ENCODE assay signal across 8 mouse cellular contexts in genomic region chr5:134183880-134184808, GRCm38 (mm10). TPM values are rescaled to one million over a fixed set of nuclear protein-coding genes. Genes with fewer than 3 reads are reported as not detected.
A peak's percentile ranks its signal among the peaks of the same experiment; 100 is the strongest.
DNase-seq lines count a peak whose midpoint lies in the region; ATAC-seq lines count a peak whose summit lies in the region.

Gene Gtf2ird2 (plus strand): TSS chr5:134184019.

- no peaks in the 10 kb centered on the region for H3K36me3 ChIP-seq in intestine, embryonic 14.5 days (ENCODE audit: control insufficient read depth, insufficient read depth, low read length)

- peak; percentile 99 for DNase-seq in adrenal gland, adult (ENCODE audit: inconsistent age in 2 of 2, low spot score in 1 of 2)
- peak; percentile 99 for DNase-seq in embryo, embryonic 10.5 days (ENCODE audit: low spot score)
- DNase-seq in gastrocnemius, postnatal 14 days: peak; percentile 98
- DNase-seq in intestine, embryonic 14.5 days (ENCODE audit: low spot score): peak; percentile 98
- peak; percentile 99 for DNase-seq in left cerebral cortex, postnatal 14 days (ENCODE audit: low spot score in 2 of 2)
- DNase-seq in mesoderm, embryonic 11.5 days (ENCODE audit: low read depth, low spot score): peak; percentile 99
- DNase-seq in right cerebral cortex, postnatal 36 days (ENCODE audit: low spot score in 2 of 2): peak; percentile 98 to 99
- peak; percentile 99 for DNase-seq in yolk sac, embryonic 10.5 days (ENCODE audit: low spot score)

- H3K9ac ChIP-seq in intestine, embryonic 14.5 days (ENCODE audit: low read length): peak within 1 kb of the TSS; percentile 86

- peak within 1 kb of the TSS; percentile 83 for H3K4me2 ChIP-seq in intestine, embryonic 14.5 days (ENCODE audit: low read length)

- intact Hi-C loops in gastrocnemius, postnatal 14 days (cut with DNase I; ENCODE audit: low total_unique reads): no loop called here
- intact Hi-C loops in left cerebral cortex, postnatal 14 days (cut with DNase I): no loop called here

- H3K4me3 ChIP-seq in intestine, embryonic 14.5 days (ENCODE audit: low read depth, low read length): peak within 1 kb of the TSS; percentile 60

- peaks cover 17% of the 10 kb centered on the region for H3K4me1 ChIP-seq in intestine, embryonic 14.5 days (replicated peaks; ENCODE audit: control insufficient read depth, insufficient read depth, low read length)

- peak; percentile 94 for ATAC-seq in intestine, embryonic 14.5 days (replicated peaks; ENCODE audit: low FRiP score, low TSS enrichment, low read depth)

- H3K27ac ChIP-seq in intestine, embryonic 14.5 days (ENCODE audit: low read depth): peak within 1 kb of the TSS; percentile 95

- 0 out of 2 replicates have a peak, but pooled peaks cover 3% of the 10 kb centered on the region for H3K9me3 ChIP-seq in intestine, embryonic 14.5 days (ENCODE audit: control insufficient read depth, low read length)

- no peaks in the 10 kb centered on the region for H3K27me3 ChIP-seq in intestine, embryonic 14.5 days (replicated peaks; ENCODE audit: control insufficient read depth, insufficient read depth, low read length)

- WGBS in intestine, embryonic 14.5 days: under 1% methylated on average over 88 of the region's 92 CpGs

RNA-seq across cellular contexts. Expression of gene Gtf2ird2, which starts in this region (rescaled TPM):
- 1 to 10 TPM; 4.8 to 5.4 TPM for total RNA-seq in gastrocnemius, postnatal 14 days (2021)
- polyA plus RNA-seq in intestine, embryonic 14.5 days (2014; fragmentation: Nextera tagmentation; extraction: Ambion mirVana): 7.5 and 8.0 TPM in 2 replicates
- total RNA-seq in left cerebral cortex, postnatal 14 days (2021): 10 to 100 TPM; 14.5 to 15.4 TPM

Comparison
In these comparisons a context has a peak if more than half of its experiments do, and no peak if none do; other contexts are left out.
1. Peak in every context shown above with its lines: DNase-seq, ATAC-seq, H3K4me3 ChIP-seq and H3K27ac ChIP-seq.